In the genomic region with DNA sequence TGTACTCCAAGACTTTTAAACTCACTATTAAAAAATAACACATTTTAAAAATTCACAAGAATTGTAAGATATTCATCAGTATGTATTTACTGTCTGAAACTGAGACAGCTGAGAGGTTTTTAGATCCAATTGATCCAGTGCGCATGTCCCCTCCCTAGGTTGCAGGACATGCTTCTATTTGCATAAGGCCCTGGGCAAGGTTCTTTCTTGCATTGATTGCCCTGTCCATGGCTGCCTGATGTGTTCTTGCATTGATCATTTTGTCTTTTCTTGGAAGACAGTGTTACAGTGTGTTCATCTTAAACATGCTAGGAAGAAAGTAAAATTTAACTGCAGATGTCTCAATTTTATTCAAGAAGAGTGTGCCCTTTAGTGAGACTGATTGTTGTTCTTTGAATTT, we compare ENCODE assay signal across 16 mouse cellular contexts. TPM values are rescaled to one million over a fixed set of nuclear protein-coding genes. Genes with fewer than 3 reads are reported as not detected.
"Had no signal": no experiment of that assay in that cellular context is flagged by ENCODE, and none has a peak within 500 bp of the region (broad histone marks: within the 10 kb centered on the region; RNA-seq: fewer than 3 reads in every experiment).

No protein-coding gene starts in this region.

- H3K4me2 ChIP-seq: limb, embryonic 13.5 days; lung, embryonic 14.5 days had no signal

- H3K27me3 ChIP-seq: limb, embryonic 13.5 days had no signal

- H3K4me1 ChIP-seq: limb, embryonic 10.5 days; limb, embryonic 13.5 days had no signal

- H3K9ac ChIP-seq: limb, embryonic 13.5 days; liver, embryonic 14.5 days; liver, postnatal 0 days; lung, embryonic 14.5 days had no signal

- H3K27ac ChIP-seq: kidney, postnatal 0 days; layer of hippocampus, adult 2 months; limb, embryonic 10.5 days; limb, embryonic 13.5 days; liver, embryonic 14.5 days; macrophage had no signal

- DNase-seq: kidney, adult 2 months; kidney, postnatal 25 days; layer of hippocampus, adult 9-11 months; liver; liver, postnatal 0 days; lung, embryonic 14.5 days; thymus, adult 18-20 months; thymus, postnatal 36 days had no signal

- ATAC-seq: intestine, embryonic 16.5 days; liver, postnatal 0 days; lung, postnatal 0 days had no signal

- H3K36me3 ChIP-seq: limb, embryonic 10.5 days; limb, embryonic 13.5 days had no signal

- H3K9me3 ChIP-seq: limb, embryonic 10.5 days; limb, embryonic 13.5 days had no signal

- H3K4me3 ChIP-seq: layer of hippocampus, adult 2 months; limb, embryonic 10.5 days; limb, embryonic 13.5 days had no signal

RNA-seq across cellular contexts. Expression of gene Pou5f2, which starts 47.6 kb away (rescaled TPM):
- polyA plus RNA-seq: macrophage had no signal
